Mouse (Mus musculus) stomach, postnatal 0 days (tissue): ENCODE results near the gene Cxcr6. TPM values are rescaled to one million over a fixed set of nuclear protein-coding genes. Genes with fewer than 3 reads are reported as not detected.
A peak's percentile ranks its signal among the peaks of the same experiment; 100 is the strongest.
"Not testable (repeated sequence)": the region's sequence is repeated elsewhere in the genome, so short reads cannot be mapped to it uniquely, and the experiment has no call there.

Source experiments
- ATAC-seq: fragments of 200-750 bp; cut with Nextera tagmentation; 2 replicates; pipeline ENCODE4 v1.8.0; 2017; ENCODE audit not compliant: low FRiP score, low TSS enrichment
- DNase-seq: peaks from one replicate; pipeline ENCODE4 v3.0.0-alpha.2; 2016; ENCODE audit warnings: low spot score
- H3K27ac ChIP-seq: fragments of 300-500 bp; sonication (generic); replicated peaks from 2 replicates; pipeline ENCODE4 v1.5.1; 2014; ENCODE audit warnings: mild to moderate bottlenecking, control low read depth
- H3K27me3 ChIP-seq: fragments of 300-500 bp; sonication (generic); 2 replicates; pipeline ENCODE4 v1.6.1; 2014; ENCODE audit warnings: low read length; ENCODE audit not compliant: control insufficient read depth, insufficient read depth
- H3K36me3 ChIP-seq: fragments of 300-500 bp; sonication (generic); 2 replicates; pipeline ENCODE4 v1.6.1; 2014; ENCODE audit warnings: low read length, mixed read lengths; ENCODE audit not compliant: control insufficient read depth, insufficient read depth
- H3K4me1 ChIP-seq: fragments of 300-500 bp; sonication (generic); replicated peaks from 2 replicates; pipeline ENCODE4 v1.6.1; 2014; ENCODE audit warnings: antibody characterized with exemption; ENCODE audit not compliant: control insufficient read depth, insufficient read depth
- H3K4me2 ChIP-seq: fragments of 300-500 bp; sonication (generic); replicated peaks from 2 replicates; pipeline ENCODE4 v1.6.1; 2014; ENCODE audit warnings: low read depth, mild to moderate bottlenecking, control low read depth, moderate library complexity
- H3K4me3 ChIP-seq: fragments of 300-500 bp; sonication (generic); 2 replicates; pipeline ENCODE4 v1.5.1; 2014; ENCODE audit warnings: low read depth, low read length, control low read depth
- H3K9ac ChIP-seq: fragments of 300-500 bp; sonication (generic); 2 replicates; pipeline ENCODE4 v1.6.1; 2014; ENCODE audit warnings: mild to moderate bottlenecking, low read length, control low read depth, mixed read lengths
- H3K9me3 ChIP-seq: fragments of 300-500 bp; sonication (generic); 2 replicates; pipeline ENCODE4 v1.6.1; 2016; ENCODE audit warnings: low read length; ENCODE audit not compliant: control insufficient read depth
- CTCF ChIP-seq: IDR thresholded peaks from 2 replicates; pipeline ENCODE4 v1.5.1; 2016; ENCODE audit warnings: antibody characterized with exemption, low read depth, mild to moderate bottlenecking, moderate library complexity
- EP300 ChIP-seq: optimal IDR thresholded peaks from 2 replicates; pipeline ENCODE3; 2016; ENCODE audit warnings: antibody characterized with exemption
- WGBS: fragments of 180-500 bp; shearing (Covaris S2); extraction: QIAGEN DNeasy Blood & Tissue Kit; methylation state at CpG from one replicate; pipeline ENCODE4 v1.1.7; 2014; 5-methylcytosine and 5-hydroxymethylcytosine counted together
- polyA plus RNA-seq: library from polyadenylated mRNA; unstranded; fragments of >200 nt; fragmentation: Nextera tagmentation; extraction: Ambion mirVana; gene quantifications from 2 replicates; pipeline ENCODE4 v1.2.1, GENCODE M21; 2015

Cxcr6 gene
- polyA plus RNA-seq, 1 experiment from 2014 or later = 0.41 TPM

GRCm38 (mm10) chr9:123762886-123763285 lies 43.4 kb upstream of the Cxcr6 start:
- no peak overlapping the region for H3K4me2 ChIP-seq
- H3K36me3 ChIP-seq = no peaks in the 10 kb centered on the region
- WGBS = 58% methylated on average over 4 of the region's 4 CpGs
- no peak for ATAC-seq
- H3K4me3 ChIP-seq = no peak overlapping the region
- no peaks in the 10 kb centered on the region for H3K27me3 ChIP-seq
- H3K27ac ChIP-seq = no peak overlapping the region
- H3K9me3 ChIP-seq = no peaks in the 10 kb centered on the region
- no peak overlapping the region for H3K9ac ChIP-seq
- no peaks in the 10 kb centered on the region for H3K4me1 ChIP-seq
- no peak for TF ChIP-seq EP300
- no peak for TF ChIP-seq CTCF
- DNase-seq = no peak

- Histone ChIP-seq H3K36me3 (no peaks in the 10 kb centered on the region), H3K4me1 (no peaks in the 10 kb centered on the region), H3K4me2 (no peak overlapping the region), H3K9me3 (no peaks in the 10 kb centered on the region), H3K27me3 (no peaks in the 10 kb centered on the region), H3K27ac (no peak overlapping the region), H3K4me3 (no peak overlapping the region), H3K9ac (no peak overlapping the region)
- DNase-seq = no peak
- WGBS = 77% methylated on average over 3 of the region's 3 CpGs
- no peak for ATAC-seq
- TF ChIP-seq EP300 (no peak), CTCF (no peak)
Observed at GRCm38 (mm10) chr9:123763771-123764170, 42.5 kb upstream of the Cxcr6 start.

GRCm38 (mm10) chr9:123766996-123767395 lies 39.3 kb upstream of the Cxcr6 start:
- DNase-seq (no peak), ATAC-seq (no peak)
- no peaks in the 10 kb centered on the region for H3K4me1 ChIP-seq
- 85% methylated on average over 3 of the region's 3 CpGs for WGBS
- TF ChIP-seq CTCF (no peak), EP300 (no peak)
- no peak overlapping the region for H3K9ac ChIP-seq
- no peaks in the 10 kb centered on the region for H3K27me3 ChIP-seq
- H3K4me3 ChIP-seq = no peak overlapping the region
- no peak overlapping the region for H3K4me2 ChIP-seq
- H3K27ac ChIP-seq = no peak overlapping the region
- H3K9me3 ChIP-seq = no peaks in the 10 kb centered on the region
- H3K36me3 ChIP-seq = no peaks in the 10 kb centered on the region

- Histone ChIP-seq H3K9me3 (no peaks in the 10 kb centered on the region), H3K4me2 (no peak overlapping the region), H3K4me3 (no peak overlapping the region), H3K27ac (no peak overlapping the region), H3K36me3 (no peaks in the 10 kb centered on the region), H3K4me1 (no peaks in the 10 kb centered on the region), H3K9ac (no peak overlapping the region), H3K27me3 (no peaks in the 10 kb centered on the region)
- peak; percentile 35 for DNase-seq
- no peak for TF ChIP-seq CTCF
- no peak for TF ChIP-seq EP300
- ATAC-seq = peak; percentile 83
- WGBS = 58% methylated on average over 1 of the region's 1 CpGs
Observed at GRCm38 (mm10) chr9:123768443-123768842, 37.8 kb upstream of the Cxcr6 start.

- Histone ChIP-seq H3K27ac (0 out of 2 replicates have a peak overlapping the region, but pooled peaks have one; percentile 30), H3K4me1 (no peaks in the 10 kb centered on the region), H3K4me3 (no peak overlapping the region), H3K36me3 (no peaks in the 10 kb centered on the region), H3K4me2 (no peak overlapping the region), H3K27me3 (no peaks in the 10 kb centered on the region), H3K9ac (no peak overlapping the region), H3K9me3 (no peaks in the 10 kb centered on the region)
- DNase-seq (no peak), ATAC-seq (no peak)
- WGBS = 34% methylated on average over 6 of the region's 6 CpGs
- TF ChIP-seq CTCF = no peak
- no peak for TF ChIP-seq EP300
Observed at GRCm38 (mm10) chr9:123769532-123769931, 36.7 kb upstream of the Cxcr6 start.

- not testable (repeated sequence) for DNase-seq, H3K4me1 ChIP-seq, ATAC-seq
Observed at GRCm38 (mm10) chr9:123773299-123773698, 33.0 kb upstream of the Cxcr6 start.

More at GRCm38 (mm10) chr9:123773299-123773698, 33.0 kb upstream of the Cxcr6 start:
- not testable (repeated sequence) for H3K9ac ChIP-seq, H3K27me3 ChIP-seq, H3K4me3 ChIP-seq, H3K9me3 ChIP-seq, H3K27ac ChIP-seq, H3K36me3 ChIP-seq, H3K4me2 ChIP-seq
- WGBS = 35% methylated on average over 2 of the region's 2 CpGs
- TF ChIP-seq CTCF = peak; percentile 56
